Mouse (Mus musculus) adrenal gland, adult (tissue): ENCODE data around the gene Ripply3.
"Not testable (repeated sequence)": the region's sequence is repeated elsewhere in the genome, so short reads cannot be mapped to it uniquely, and the experiment has no call there.

ENCODE experiments used
- DNase-seq, 2 experiments: peaks; one replicate each; pipeline ENCODE4 v3.0.0; 2022 to 2023; ENCODE audit warnings: low spot score in 1 of 2; ENCODE audit not compliant: inconsistent age in 2 of 2

Ripply3 gene

DNA sequence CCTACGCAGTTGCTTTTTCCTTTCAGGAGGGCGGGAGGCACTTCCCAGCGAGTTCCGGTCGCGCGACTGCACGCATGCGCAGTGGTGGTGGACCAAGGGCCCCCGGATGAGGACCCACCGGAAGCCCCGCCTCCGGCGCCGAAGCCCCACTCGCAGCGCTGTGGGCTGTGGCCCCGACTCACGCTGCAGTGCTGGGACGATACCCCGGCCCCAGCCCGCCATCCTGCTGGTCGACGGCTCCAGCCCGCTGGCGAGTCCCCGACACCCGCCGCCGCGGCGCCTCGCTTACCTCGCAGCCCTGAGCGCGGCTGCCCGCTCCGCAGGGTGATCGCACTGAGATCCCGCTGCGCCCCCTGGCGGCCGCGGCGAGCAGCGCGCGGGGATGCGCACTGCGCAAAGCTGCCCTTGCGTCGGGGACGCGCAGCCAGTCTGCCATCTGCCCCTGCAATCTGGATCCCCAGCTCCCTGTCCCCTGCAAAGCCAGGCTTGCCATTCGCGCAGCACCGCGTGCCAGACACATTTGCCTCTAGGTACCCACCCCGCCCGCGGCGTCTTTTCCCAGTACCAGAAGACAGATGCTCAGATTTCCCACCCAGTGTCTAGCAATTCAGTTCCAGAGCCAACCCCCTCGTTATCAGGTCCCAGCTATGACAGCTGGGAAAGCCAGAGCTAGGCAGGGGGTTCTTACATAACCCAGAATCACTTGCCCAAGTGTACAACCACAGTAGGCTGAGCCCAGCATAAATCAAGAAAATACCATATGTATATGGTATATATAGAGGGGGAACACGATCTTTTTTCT, 14.8 kb upstream of the Ripply3 start, which contains the start of gene Hlcs:
TSS of gene Hlcs (minus strand) at position 343 of the 802 bp plus-strand sequence.
- peak; percentile 99 for DNase-seq

GRCm38 (mm10) chr16:94314626-94315025, 13.6 kb upstream of the Ripply3 start:
- DNase-seq: peak in 1 of 2 experiments; percentile 32

- DNase-seq: peak in 1 of 2 experiments; percentile 23
These were observed 13.0 kb upstream of the Ripply3 start for GRCm38 (mm10) chr16:94315215-94315614.

GRCm38 (mm10) chr16:94317752-94318151, 10.5 kb upstream of the Ripply3 start:
- peak; percentile 66 to 82 for DNase-seq

- DNase-seq: no peak
These were observed 8.0 kb upstream of the Ripply3 start for GRCm38 (mm10) chr16:94320223-94320622.

GRCm38 (mm10) chr16:94323681-94324080, 4.5 kb upstream of the Ripply3 start:
- DNase-seq: no peak

DNA sequence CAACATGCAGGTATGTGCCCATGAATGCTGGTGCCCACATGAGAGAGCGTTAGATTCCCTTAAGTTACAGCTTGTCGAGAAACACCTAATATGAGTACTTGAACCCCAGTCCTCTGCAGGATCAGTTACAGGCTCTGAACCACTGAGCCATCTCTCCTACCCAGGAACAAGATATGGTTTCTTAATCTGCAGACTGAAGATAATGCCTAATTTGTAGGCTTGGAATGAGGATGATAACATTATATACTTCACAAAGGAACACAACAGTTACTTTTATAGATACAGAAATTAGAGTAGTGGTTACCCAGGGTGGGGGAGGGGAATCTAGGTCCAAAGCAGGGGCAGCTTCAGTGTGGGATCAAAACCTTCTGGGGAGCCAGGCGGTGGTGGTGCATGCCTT, 2.2 kb upstream of the Ripply3 start:
- DNase-seq: no peak

DNA sequence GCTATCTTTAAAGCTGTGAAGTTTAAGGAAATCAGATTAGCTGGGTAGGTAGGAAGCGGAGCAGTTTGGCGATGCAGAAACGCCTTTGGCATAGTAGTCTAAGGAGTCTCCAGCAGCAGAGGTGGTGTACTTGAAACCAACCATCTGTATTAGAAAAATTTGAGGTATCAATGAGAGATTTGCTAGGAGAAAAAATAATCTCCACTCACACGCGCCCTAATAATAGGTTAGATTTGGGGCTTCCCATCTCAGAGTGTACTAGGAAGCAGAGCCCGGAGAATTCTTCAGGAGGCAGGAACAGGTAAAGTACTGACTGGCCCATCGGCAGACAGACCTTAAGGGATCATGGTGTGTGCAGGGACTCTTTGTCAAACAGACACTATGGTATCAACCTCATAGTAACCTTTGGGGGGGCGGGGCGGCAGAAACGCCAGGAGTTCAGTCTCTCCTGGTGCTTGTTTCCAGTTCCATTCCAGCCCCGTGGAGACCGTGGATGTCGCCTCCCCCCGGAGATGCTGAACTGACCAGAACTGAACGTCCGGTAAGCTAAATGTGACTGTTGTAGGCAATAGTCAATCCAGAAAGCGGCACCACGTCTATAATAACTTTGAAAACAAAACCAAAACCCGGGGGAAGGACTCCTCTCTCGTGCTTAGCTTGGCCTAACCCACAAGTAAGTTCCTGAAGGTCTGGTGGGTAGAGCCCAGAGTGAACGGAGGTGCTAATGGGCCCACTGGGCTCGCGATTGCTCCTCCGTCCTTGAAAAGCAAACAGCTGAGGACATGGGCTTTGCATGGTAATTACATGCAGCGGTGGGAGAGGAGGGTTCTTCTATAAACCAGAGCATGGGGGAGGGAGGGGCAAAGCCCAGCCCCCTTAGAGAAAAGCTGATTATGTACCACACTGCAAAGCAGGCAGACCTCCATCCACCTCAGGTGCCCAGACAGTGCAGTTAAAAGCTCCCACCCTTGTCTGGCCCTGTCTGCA, 954 bp downstream of the Ripply3 start:
- DNase-seq: peak in 1 of 2 experiments; percentile 51

GRCm38 (mm10) chr16:94330429-94330828, 2.2 kb downstream of the Ripply3 start:
- DNase-seq: peak in 1 of 2 experiments; percentile 21

DNA sequence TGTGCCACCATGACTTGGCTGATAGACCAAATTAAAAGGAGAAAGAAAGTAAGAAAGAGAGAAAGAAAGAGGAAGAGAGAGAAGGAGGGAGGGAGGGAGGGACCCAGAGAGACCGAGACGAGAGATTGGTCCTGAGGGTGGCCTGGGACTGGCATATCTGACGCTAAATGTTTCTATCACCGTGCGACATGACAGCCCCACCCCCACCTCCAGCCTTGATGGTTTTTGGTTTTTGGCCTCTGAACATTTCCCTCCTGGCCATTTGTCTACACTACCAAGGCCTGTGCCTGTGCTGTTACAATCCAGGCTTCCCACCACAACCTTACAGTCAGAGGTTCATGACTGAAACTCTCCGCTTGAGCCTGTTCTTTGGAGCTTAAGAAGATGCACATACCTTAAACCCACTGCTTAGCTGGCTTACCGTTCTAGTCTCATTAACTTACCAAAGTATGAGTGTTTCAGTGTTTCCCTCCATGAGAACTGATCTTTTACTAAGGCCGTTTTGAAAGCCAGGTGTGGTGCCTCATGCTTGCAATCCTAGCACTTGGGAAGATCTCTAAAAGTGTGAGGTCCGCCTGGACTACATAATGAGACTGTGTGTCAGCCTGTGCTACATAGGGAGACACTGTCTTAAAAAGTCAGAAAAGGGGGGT, 3.1 kb downstream of the Ripply3 start:
- DNase-seq: no peak

DNA sequence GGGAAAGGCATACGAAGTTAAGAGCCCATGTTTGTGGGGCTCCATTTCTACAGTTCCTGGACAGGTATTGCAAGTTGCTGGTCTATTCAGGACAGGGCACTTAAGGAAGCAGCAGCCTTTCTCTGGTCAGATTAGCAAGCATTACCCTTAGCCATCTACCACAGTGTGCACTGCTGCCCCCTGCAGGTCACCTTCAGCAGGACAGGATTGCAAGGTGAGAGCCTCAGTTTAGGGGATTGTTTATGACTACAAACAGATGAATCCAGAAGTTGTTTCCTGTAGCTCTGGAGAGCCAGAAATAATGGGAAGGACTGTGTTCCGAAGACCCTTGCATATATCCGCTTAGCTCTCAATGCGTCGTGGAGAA, 3.6 kb downstream of the Ripply3 start:
- DNase-seq: peak; percentile 67 to 88

DNA sequence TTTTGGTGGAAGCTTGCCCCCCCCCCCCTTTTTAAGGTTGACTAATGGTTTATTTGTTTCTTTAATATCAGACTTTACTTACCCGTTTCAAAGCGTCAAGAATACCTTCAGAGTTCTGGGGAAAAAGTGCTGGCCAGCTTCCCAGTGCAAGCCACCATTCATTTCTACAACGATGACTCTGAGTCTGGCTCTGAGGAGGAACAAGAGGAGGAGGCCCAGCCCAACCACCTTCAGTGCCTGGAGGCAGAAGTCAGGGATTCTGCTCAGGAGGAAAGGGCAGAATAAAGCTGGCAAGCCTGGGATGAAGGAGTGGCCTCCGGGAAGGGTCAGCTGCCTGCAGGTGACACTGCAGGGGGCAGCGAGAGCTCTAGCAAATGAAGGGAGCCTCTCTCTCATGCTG, 7.4 kb downstream of the Ripply3 start:
- DNase-seq: no peak

GRCm38 (mm10) chr16:94339164-94340160, 11.2 kb downstream of the Ripply3 start:
- not testable (repeated sequence) for DNase-seq

- no peak for DNase-seq
These were observed 17.5 kb downstream of the Ripply3 start for GRCm38 (mm10) chr16:94345733-94346132.

GRCm38 (mm10) chr16:94347080-94347731, 19.0 kb downstream of the Ripply3 start:
- peak in 1 of 2 experiments; percentile 73 for DNase-seq

DNA sequence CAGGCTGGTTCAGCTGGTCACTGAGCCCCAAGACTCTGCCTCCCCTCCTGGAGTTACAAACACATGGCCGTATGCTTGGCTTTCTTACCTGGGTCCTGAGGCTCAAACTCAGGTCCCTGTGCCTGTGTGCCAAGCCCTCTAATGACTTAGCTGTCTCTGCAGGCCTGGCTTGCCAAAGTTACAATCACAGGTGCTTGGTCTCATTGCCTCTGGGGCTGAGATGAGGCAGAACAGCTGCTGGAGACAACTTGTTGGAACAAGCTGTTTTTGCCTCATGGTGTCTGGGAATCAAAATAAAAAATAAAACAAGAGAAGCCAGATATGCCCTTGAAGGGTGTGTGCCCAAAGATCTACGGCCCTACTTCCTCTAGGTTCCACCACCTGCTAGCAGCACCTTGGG, 20.6 kb downstream of the Ripply3 start:
- DNase-seq: no peak

DNA sequence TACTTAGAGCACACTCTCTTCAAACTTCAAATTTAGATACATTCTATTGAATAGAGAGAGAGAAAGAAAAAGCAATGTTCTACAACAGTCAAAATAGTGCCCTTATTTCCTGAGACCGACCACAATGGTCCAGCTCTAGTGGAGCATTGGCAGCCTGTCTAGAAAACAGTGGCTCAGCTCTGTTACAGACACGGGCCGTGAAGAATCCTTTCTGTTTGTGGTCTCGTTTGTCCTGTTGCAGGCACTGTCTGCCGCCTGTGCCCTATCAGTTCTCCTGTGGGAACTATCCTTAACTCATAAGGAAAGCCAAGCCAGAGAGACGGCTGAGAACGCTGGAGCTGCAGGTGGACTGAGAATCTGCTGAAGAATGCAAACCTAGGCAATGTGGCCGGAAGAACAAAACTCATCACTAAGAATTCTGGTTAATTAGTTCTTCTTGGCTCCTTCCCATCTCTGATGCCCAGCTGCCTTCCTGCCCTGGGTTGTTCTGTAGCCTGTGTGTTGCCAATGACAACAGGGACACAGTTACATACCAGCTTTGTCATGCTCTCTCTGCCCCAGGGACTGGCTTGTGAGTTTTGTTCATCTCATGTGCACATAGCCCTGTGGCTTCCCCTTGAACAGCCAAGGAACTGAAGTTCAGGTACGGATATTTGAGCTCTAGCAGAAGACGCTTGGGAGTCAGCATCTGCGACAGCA, 21.5 kb downstream of the Ripply3 start:
- DNase-seq: no peak

- DNase-seq: no peak
These were observed 22.1 kb downstream of the Ripply3 start for GRCm38 (mm10) chr16:94350287-94350677.

- DNase-seq: no peak
These were observed 26.2 kb downstream of the Ripply3 start for GRCm38 (mm10) chr16:94354450-94354849.
